Mouse (Mus musculus): ENCODE data around the gene Plgrkt.

Plgrkt gene

GRCm38 (mm10) chr19:29354895-29355877 lies 12.0 kb downstream of the Plgrkt start:
- DNase-seq (ENCODE audit: low read depth): peak; percentile 95

DNA sequence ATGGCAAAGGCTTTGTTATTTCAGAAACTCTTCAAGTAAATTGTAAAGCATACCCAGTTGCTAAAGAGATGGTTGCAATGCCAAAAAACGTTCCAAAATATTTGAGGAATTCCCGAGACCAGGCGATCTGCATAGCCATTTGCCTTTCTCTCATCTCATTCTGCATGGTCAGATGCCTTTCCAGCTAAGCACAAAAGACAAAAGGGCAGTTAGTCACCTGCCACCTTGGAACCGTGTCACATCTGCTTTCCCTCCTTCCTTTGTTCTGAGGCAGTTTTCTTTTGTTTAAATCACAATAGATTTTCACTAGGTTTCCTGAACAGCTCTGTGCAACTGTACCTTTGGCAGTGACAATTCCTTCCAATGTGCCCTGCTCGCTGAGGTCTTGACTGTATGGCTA lies 16.2 kb downstream of the Plgrkt start:
- no peak for DNase-seq (ENCODE audit: low read depth)

- no peak for DNase-seq (ENCODE audit: low read depth)
Measured at GRCm38 (mm10) chr19:29345636-29346035, 21.6 kb downstream of the Plgrkt start.

DNA sequence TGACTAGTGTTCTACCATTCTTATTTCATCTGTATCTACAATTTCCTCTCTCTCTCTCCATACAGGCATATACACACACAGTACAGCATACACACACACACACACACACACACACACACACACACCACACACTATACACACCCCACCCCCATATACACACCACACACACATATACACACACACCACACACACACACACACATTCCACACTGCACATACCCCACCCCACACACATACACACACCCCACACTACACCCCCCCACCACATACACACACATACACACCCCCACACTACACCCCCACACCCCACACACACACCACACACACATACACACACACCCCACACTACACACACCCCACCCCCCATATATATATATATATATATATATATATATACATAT lies 22.3 kb downstream of the Plgrkt start:
- DNase-seq (ENCODE audit: low read depth): no peak

DNA sequence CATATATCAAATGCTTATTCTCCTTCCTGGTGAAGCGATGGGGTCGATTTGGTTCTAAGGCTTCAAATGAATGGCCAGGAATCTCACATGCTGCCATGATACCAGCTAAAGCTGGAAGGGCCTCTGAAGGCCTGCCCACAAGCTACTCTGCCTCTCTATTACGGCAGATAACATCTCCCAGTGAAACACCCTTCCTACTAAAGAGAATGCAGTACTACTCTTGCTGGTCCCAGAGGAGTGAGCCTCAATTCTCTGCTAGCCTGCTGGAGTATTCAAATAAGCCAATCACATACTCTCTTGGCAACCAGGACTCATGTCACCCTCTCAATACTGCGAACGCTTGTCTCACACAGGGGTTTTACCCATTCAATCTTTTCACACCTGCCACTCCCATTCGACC lies 24.9 kb downstream of the Plgrkt start:
- no peak for DNase-seq (ENCODE audit: low read depth)

- DNase-seq (ENCODE audit: low read depth): no peak
Measured at GRCm38 (mm10) chr19:29341029-29341428, 26.2 kb downstream of the Plgrkt start.

GRCm38 (mm10) chr19:29336624-29337023 lies 30.6 kb downstream of the Plgrkt start:
- no peak for DNase-seq (ENCODE audit: low read depth)

GRCm38 (mm10) chr19:29334068-29334745 lies 33.0 kb downstream of the Plgrkt start, which contains the start of gene Rln1:
Rln1 (minus strand) TSS chr19:29334670.
- peak; percentile 31 for DNase-seq (ENCODE audit: low read depth)

GRCm38 (mm10) chr19:29326822-29327552 lies 40.2 kb downstream of the Plgrkt start:
- no peak for DNase-seq (ENCODE audit: low read depth)

DNA sequence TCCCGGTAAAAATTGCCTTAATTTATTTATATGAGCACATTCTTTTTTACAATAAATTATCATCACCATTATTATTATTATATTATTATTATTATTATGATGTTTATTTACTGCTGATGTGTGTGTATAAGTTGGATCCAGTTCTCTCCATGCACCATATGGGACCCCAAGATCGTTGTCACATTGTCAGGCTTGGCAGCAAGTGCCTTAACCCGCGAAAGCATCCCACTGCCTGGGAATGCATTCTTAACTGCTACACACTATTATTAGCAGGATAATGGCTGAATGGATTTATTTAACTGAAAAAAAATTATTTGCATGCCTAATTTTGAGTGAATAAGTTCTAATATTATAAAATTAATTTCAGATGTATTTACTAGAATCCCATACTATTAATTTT lies 40.8 kb downstream of the Plgrkt start:
- DNase-seq (ENCODE audit: low read depth): no peak

GRCm38 (mm10) chr19:29325852-29326180 lies 41.4 kb downstream of the Plgrkt start:
- no peak for DNase-seq (ENCODE audit: low read depth)

DNA sequence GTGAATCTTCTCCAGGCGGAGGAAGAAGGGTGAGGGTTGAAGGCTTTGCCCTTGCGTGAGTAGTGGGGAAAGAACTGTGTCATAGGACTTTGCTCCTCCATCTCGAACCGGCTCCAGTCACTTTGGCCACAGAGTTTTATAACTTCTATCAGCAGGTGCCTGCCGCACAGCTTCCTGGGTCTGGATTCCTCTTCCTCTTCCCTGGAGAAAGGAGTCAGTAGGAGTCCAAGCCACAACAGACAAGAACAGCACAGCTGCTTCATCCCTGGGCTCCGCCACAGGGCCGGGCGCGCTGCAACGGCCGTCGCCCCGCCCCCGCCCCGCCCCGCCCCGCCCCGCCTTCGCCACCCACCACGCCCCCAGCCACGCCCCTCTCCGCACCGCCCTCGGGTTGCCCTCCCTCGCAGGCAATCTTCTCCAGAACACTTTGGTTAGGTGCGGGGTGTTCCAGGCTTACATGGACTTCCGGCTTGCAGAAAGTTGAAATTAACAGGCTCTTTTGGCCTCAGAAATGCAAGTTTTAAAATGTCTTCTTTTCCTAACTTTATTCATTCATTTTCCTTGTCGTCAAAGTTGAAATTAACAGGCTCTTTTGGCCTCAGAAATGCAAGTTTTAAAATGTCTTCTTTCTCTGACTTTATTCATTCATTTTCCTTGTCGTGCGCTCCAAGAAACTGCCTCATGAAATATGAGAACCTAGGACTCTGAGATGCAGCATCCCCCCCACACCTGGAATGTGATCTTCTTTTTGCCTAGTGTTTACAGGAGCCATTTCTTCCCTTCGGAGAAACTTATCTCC lies 41.9 kb downstream of the Plgrkt start, which contains the start of gene Insl6:
Insl6 (minus strand) TSS at position 304 of the 799 bp plus-strand sequence.
- peak; percentile 73 for DNase-seq (ENCODE audit: low read depth)

GRCm38 (mm10) chr19:29323416-29324049 lies 43.7 kb downstream of the Plgrkt start:
- DNase-seq (ENCODE audit: low read depth): no peak

GRCm38 (mm10) chr19:29312661-29313060 lies 54.5 kb downstream of the Plgrkt start:
- DNase-seq (ENCODE audit: low read depth): no peak

DNA sequence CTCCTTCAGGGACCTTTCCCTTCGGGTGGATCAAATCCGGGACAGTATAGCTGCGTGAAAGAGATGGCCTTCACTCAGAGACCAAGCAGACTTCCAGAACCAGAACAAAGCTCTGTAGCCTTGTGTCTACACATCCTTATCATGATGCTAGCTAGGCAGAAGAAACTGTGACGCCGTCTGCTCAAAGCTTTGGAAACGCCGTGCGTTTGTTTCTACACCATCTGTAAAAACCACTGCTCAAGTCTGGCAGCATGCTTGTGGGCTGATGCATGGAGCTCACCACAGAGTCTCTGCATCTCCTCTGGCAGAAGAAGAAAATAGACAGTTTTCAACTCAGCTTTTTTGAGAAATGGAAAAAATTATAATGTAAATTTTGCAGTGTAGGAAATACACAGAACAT lies 55.4 kb downstream of the Plgrkt start:
- DNase-seq (ENCODE audit: low read depth): no peak

DNA sequence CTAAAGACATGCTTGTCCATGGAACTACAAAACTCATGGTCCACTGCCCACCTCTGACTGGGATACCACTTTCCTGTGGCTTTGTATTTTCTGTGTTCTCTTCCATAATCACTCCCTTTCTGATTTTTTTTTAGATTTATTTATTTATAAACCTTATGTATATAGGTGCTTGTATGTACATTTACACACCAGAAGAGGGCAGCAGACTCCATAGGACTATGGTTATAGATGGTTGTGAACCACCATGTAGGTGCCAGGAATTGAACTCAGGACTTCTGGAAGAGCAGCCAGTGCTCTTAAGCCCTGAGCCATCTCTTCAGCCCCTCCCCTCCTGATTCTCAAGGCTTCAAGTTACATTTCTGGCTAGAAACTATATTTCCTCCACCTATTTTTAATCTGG lies 58.4 kb downstream of the Plgrkt start:
- no peak for DNase-seq (ENCODE audit: low read depth)

GRCm38 (mm10) chr19:29302119-29302518 lies 65.1 kb downstream of the Plgrkt start:
- no peak for DNase-seq (ENCODE audit: low read depth)

DNA sequence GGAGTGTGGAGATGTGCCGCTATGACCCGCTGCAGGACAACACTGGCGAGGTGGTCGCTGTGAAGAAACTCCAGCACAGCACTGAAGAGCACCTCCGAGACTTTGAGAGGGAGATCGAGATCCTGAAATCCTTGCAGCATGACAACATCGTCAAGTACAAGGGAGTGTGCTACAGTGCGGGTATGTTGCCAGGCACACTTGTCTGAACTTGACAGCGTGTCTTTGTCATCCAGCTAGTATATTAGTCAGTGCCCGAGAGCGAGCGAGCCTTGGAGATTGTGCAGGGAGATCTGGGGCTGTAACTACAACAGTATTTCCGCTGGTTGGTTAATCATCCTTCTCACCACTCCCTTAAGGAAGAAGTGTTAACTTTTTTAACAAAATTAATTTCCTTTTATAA lies 66.3 kb downstream of the Plgrkt start:
- no peak for DNase-seq (ENCODE audit: low read depth)
